Mouse (Mus musculus): ENCODE data around the gene Dgkz.

Gene Dgkz

GRCm38 (mm10) chr2:91961901-91962761 lies 13.5 kb downstream of the Dgkz start:
- CTCF ChIA-PET: interaction anchor here (0.5 to 0.7 kb wide), 5 partner anchors 11 to 472 kb away, joined by 3 to 15 read pairs (median 9); partner anchors contain the start of gene Cry2

GRCm38 (mm10) chr2:91960459-91960858 lies 15.2 kb downstream of the Dgkz start:
- CTCF ChIA-PET: interaction anchor here (0.6 to 0.7 kb wide), 2 partner anchors 13 to 34 kb away, joined by 5 to 12 read pairs; partner anchors contain the start of gene Chrm4

- CTCF ChIA-PET: interaction anchor here (0.6 to 1.2 kb wide), 2 partner anchors 16 to 33 kb away, joined by 5 read pairs; partner anchors contain the start of gene Chrm4
Measured at GRCm38 (mm10) chr2:91959544-91960410, 15.9 kb downstream of the Dgkz start.

- CTCF ChIA-PET: interaction anchor here (1.2 kb wide), 1 partner anchor 15 kb away, joined by 5 read pairs; no protein-coding TSS in a partner anchor
Measured at GRCm38 (mm10) chr2:91958701-91959457, 16.8 kb downstream of the Dgkz start.

GRCm38 (mm10) chr2:91958049-91958448 lies 17.6 kb downstream of the Dgkz start:
- CTCF ChIA-PET: interaction anchor here (0.7 kb wide), 1 partner anchor 30 kb away, joined by 3 read pairs; no protein-coding TSS in a partner anchor

- CTCF ChIA-PET: no interaction called here
Measured at GRCm38 (mm10) chr2:91957096-91957495, 18.6 kb downstream of the Dgkz start.

GRCm38 (mm10) chr2:91955875-91956274 lies 19.8 kb downstream of the Dgkz start:
- CTCF ChIA-PET: interaction anchor here (0.6 kb wide), 1 partner anchor 1120 kb away, joined by 3 read pairs; no protein-coding TSS in a partner anchor

GRCm38 (mm10) chr2:91955121-91955591 lies 20.5 kb downstream of the Dgkz start:
- CTCF ChIA-PET: interaction anchor here (1.5 kb wide), 1 partner anchor 11 kb away, joined by 4 read pairs; no protein-coding TSS in a partner anchor

GRCm38 (mm10) chr2:91953825-91954224 lies 21.8 kb downstream of the Dgkz start:
- CTCF ChIA-PET: interaction anchor here (1.5 kb wide), 1 partner anchor 10 kb away, joined by 4 read pairs; no protein-coding TSS in a partner anchor

- CTCF ChIA-PET: no interaction called here
Measured at GRCm38 (mm10) chr2:91950275-91951085, 25.2 kb downstream of the Dgkz start.

- CTCF ChIA-PET: interaction anchor here (0.5 kb wide), 1 partner anchor 17 kb away, joined by 5 read pairs; the partner anchor contains the start of gene Mdk
Measured at GRCm38 (mm10) chr2:91949411-91950274, 26.0 kb downstream of the Dgkz start.

- CTCF ChIA-PET: no interaction called here
Measured at GRCm38 (mm10) chr2:91948792-91949241, 26.8 kb downstream of the Dgkz start.

GRCm38 (mm10) chr2:91948151-91948509 lies 27.5 kb downstream of the Dgkz start:
- CTCF ChIA-PET: interaction anchor here (0.9 kb wide), 1 partner anchor 13 kb away, joined by 12 read pairs; no protein-coding TSS in a partner anchor

- CTCF ChIA-PET: interaction anchor here (0.7 to 0.9 kb wide), 2 partner anchors 13 to 17 kb away, joined by 4 to 12 read pairs; no protein-coding TSS in a partner anchor
Measured at GRCm38 (mm10) chr2:91947397-91948150, 28.1 kb downstream of the Dgkz start.

- CTCF ChIA-PET: interaction anchor here (0.7 kb wide), 1 partner anchor 18 kb away, joined by 4 read pairs; no protein-coding TSS in a partner anchor
Measured at GRCm38 (mm10) chr2:91946836-91947235, 28.8 kb downstream of the Dgkz start.

GRCm38 (mm10) chr2:91945483-91945882 lies 30.2 kb downstream of the Dgkz start, which contains the start of gene Gm9821:
Gene Gm9821 (plus strand): TSS chr2:91945703.
- CTCF ChIA-PET: no interaction called here

- CTCF ChIA-PET: interaction anchor here (1.0 to 1.6 kb wide), 4 partner anchors 10 to 44 kb away, joined by 3 to 5 read pairs (median 4); no protein-coding TSS in a partner anchor
Measured at GRCm38 (mm10) chr2:91944170-91944950, 31.3 kb downstream of the Dgkz start.
